Mouse (Mus musculus): ENCODE data around the gene Thsd4.

The Thsd4 gene

GRCm38 (mm10) chr9:60380550-60380949 is 141.3 kb downstream of the Thsd4 start:
- no peak for DNase-seq (ENCODE audit: low spot score)

DNA sequence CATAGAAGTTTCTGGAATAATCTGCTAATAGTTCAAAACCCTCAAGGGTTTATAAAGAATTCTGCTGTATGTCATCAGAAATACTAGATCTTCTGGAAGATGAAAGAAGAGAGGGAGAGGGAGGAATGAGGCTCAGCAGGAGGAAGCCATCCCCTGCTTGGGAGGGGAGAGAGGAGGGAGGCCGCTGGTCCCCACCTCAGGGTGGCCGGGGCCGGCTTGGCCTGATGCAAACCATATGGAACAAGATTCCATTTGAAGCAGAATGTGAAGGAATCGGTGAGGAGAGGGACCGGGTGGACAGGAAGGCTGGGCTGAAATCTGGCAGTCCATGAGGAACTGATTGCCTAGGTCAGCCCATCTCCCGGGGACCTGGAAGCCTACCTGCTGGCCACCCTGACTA is 143.6 kb downstream of the Thsd4 start:
- no peak for DNase-seq (ENCODE audit: low spot score)

- DNase-seq (ENCODE audit: low spot score), result no peak
Measured at GRCm38 (mm10) chr9:60373161-60373737, 148.6 kb downstream of the Thsd4 start.

DNA sequence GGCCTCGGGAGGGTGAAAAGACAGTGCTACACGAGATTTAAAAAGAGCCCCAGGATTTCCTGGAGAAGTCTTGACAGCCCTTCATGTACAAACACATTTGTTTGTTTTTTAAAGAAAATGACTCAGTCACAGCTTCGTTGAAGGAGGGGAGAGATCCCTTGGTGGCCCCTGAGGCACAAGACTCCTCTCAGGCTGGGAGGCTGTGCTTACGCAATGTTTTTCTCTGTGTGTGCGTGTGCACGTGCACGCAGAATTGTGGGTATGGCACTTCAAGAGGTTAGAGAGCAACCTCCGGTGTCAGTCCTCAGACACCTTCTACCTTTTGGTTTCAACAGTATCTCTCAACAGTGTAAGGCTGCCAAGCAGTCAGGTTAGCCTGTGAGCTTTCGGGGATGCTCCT is 153.3 kb downstream of the Thsd4 start:
- no peak for DNase-seq (ENCODE audit: low spot score)

DNA sequence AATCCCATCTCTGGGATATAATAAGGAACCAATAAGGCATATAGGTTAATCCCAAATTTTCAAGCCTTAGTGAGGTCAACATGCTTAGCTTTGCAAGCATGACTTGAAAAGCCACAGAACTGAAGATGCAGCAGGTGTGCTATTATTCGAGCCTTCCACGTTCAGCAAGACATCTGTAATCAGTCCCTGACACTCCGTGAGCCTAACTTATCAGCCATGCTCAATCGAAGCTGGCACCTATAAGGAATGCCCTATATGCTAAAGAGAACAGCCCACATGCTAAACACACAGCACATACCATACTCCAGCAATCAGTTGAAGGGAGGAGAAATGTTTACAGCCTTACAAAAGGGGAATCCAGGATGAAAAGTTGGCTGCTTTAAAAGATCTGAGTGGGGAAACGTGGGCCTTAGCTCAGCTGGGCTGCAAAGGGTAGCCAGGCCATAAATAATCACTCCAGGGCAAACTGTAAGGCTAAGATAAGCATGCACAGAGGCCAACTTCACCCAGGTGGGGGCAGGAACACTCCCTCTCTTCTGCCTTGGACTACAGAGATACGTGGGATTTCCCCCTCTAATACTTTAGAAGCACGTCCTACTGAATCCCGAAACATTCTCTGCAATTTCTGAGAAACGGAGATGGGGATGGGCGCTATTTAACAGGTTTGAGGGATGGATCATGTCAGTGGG is 154.1 kb downstream of the Thsd4 start:
- DNase-seq (ENCODE audit: low spot score), result no peak

DNA sequence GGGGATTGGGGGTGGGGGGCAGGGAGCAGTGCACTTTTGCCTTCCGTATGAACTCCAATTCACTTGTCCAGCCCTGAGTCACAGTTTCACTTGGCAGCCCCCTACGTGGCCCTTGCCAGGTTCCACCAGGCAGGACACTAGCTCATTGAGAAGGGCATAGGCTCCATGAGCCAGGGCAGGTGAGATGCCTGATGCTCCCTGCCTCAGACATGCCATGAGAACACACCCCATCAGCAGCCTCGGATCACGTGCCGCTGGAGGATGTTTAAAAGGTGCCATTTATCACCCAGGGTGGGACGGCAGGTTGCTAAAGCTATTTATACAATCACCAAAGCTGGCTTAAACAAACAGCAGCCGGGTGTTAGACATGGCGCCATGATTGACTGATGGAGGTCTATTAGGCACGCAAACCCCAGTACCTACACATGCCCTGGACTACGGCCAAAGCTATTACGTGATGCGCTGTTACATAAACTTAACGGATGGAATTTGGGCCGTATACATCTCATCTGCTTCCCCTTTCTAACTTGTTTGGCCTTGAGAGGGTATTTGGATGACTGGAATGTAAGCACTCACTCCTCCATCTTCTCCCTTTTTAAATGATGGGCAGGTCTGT is 157.6 kb downstream of the Thsd4 start:
- no peak for DNase-seq (ENCODE audit: low spot score)

DNA sequence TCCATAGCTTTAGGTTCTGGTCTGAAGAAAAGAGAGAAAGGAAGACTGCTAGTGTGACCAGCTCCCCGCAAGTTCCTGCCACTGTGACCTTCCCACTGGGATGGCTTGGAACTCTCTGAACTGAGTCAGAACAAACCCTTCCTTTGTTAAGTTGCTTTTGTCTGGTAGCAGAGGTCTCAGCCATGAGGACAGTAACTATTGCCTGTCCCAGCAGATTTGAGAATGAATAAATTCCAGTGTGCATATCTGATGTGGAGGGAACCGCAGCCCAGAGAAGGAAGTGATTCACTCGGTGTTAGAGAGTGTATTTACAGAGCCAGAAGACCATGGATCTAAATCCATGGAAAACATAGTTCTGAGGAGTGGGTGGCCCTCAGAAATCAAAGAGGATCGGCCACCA is 169.5 kb downstream of the Thsd4 start:
- no peak for DNase-seq (ENCODE audit: low spot score)

DNA sequence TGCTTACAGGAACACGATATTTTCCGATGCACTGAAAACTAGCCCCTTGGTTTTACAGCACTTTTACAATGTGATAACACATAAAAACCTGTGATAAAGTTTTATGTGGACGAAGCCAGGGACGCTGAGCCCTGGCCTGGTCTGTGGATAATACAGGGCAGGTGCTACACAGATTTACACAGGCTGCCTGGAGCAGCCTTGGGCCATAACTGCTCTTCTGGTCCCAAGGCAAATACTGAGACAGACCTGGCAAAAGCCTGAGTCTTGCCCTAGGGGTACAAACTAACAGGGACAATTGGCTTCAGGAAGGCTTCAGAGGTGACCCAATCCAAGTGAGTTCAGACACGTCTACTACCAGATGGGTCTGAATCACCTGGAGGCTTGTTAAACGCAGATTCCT is 170.7 kb downstream of the Thsd4 start:
- DNase-seq (ENCODE audit: low spot score), result no peak

DNA sequence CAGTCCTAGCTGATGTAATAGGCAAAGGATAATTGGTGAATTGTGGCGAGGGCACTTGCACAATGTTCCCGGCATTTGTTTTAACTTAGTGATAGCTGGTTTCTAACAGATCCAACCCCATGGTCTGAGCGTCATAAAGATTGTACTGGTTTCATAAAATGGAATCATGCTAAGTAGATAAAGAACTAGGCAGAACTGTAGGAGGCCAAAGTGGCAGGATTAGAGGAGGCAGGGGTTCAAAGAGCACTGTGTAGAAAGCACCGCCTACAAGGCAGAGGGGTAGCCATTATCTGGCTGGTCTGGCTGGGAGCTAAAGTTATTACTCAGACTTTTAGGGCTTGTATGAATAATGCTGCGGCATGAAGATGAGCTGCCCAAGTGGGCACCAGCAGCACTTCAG is 185.7 kb downstream of the Thsd4 start:
- DNase-seq (ENCODE audit: low spot score), result no peak

GRCm38 (mm10) chr9:60335455-60335854 is 186.4 kb downstream of the Thsd4 start:
- DNase-seq (ENCODE audit: low spot score), result no peak

DNA sequence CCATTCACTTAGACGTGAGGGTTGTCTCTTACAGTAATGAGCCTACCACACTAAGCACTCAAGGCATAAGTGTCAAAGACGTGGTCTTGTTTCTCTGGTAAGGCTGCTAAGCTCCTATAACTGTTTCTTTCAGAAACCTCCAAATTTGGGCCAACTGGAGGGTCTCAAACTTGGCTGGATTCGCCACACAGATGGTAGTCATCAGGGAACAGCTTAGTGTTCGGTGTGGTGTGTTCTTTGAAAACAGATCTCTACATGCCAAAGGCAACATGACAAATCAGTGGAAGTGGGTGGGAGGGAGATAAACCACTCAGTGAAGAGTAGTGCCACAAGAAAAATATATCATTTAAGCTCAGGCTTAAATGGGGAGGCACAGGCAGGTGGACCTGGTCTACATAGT is 191.9 kb downstream of the Thsd4 start:
- DNase-seq (ENCODE audit: low spot score), result no peak

- no peak for DNase-seq (ENCODE audit: low spot score)
Measured at GRCm38 (mm10) chr9:60324716-60325115, 197.1 kb downstream of the Thsd4 start.

- no peak for DNase-seq (ENCODE audit: low spot score)
Measured at GRCm38 (mm10) chr9:60323435-60323834, 198.4 kb downstream of the Thsd4 start.

DNA sequence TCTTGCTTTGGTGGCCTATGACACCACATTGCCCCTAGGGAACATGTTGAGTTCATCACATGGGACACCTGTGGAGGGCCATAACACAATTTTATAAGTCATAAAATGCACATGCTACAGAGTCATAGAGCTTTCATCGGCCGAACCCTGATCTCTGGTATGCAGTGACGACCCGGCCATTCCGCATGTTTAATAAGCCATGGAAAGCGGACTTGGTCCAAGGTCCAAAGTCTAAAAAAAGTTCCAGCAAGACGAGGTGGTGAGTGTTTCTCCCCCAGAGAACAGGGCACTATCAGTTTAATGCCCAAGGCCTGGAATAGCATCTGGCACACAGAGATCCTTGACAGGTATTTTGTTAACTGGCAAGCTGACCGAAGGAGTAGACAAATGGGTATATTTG is 204.6 kb downstream of the Thsd4 start:
- no peak for DNase-seq (ENCODE audit: low spot score)

DNA sequence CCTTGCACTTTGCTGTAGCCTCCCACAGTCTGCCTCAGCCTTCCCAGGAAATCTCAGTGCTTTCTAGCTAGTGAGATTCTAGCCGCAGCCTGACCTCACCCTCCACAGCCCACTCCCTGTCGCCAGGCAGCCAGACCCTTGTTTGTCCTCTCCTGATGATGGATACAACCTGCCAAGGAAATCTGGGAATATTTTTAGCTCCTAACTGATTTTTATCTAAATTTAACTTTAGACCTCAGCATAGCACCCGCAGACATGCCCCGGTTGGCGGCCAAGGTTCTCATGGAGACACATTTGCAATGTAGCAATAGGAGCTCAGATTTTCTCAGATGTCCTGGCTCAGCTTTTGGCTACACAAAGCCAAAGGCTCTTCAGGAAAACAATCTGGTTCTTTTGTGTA is 205.3 kb downstream of the Thsd4 start:
- no peak for DNase-seq (ENCODE audit: low spot score)

GRCm38 (mm10) chr9:60315533-60315932 is 206.3 kb downstream of the Thsd4 start:
- DNase-seq (ENCODE audit: low spot score), result no peak

DNA sequence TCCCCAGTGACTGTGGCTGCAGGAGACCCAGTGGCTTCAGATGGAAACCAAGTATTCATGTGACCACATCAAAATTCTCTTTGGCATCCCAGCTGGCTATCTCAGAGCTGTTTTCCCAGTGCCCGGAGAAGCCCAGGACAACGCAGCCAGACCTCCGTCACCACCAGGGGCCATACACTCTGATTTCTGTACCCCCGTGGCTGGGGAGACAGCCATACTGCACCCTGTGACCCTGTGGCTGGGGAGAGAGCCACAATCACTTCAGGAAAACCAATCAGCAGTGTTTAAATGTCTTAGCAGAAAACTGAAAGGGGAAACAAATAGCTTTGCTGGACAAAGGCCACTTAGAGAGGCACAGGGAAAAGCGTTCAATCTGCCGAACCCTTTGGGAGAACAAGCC is 208.2 kb downstream of the Thsd4 start:
- no peak for DNase-seq (ENCODE audit: low spot score)

- no peak for DNase-seq (ENCODE audit: low spot score)
Measured at GRCm38 (mm10) chr9:60312670-60313069, 209.2 kb downstream of the Thsd4 start.

- DNase-seq (ENCODE audit: low spot score), result peak; percentile 24
Measured at GRCm38 (mm10) chr9:60311594-60312128, 210.2 kb downstream of the Thsd4 start.

DNA sequence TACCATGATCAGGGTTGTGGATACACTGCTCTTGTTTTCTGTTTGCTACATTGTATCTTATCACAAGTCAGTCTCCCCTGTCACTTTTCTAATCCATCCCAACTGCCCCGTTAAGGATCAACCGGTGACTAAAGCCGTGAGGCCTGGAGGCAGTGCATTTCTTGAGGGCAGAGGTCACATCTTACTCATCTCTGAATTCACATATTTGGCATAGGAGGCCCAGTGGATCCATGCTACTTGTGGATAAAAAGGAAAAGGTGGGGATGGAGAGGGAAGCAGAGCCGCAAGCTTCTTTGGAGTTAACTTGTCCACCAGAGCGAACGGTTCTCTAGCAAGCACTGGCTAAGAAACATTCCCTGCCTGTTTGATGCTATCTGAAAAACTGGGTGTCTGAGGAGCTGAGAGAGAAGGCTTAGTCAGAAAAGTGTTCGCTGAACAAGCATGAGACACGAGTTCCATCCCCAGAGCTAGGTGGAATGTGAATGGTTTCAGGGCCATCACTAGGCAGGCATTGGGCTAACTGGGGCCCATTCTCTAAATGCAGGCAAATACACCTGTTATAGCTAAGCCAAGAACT is 211.0 kb downstream of the Thsd4 start:
- DNase-seq (ENCODE audit: low spot score), result no peak

- peak; percentile 43 for DNase-seq (ENCODE audit: low spot score)
Measured at GRCm38 (mm10) chr9:60309786-60310711, 211.8 kb downstream of the Thsd4 start.

- DNase-seq (ENCODE audit: low spot score), result no peak
Measured at GRCm38 (mm10) chr9:60308182-60308581, 213.7 kb downstream of the Thsd4 start.

Data from retina, embryonic 14.5 days (tissue).